Mouse (Mus musculus): ENCODE measurements around the gene Trpc4. TPM values are rescaled to one million over a fixed set of nuclear protein-coding genes. Genes with fewer than 3 reads are reported as not detected.

Gene Trpc4
- polyA plus RNA-seq, 1 experiment, result not detected

DNA sequence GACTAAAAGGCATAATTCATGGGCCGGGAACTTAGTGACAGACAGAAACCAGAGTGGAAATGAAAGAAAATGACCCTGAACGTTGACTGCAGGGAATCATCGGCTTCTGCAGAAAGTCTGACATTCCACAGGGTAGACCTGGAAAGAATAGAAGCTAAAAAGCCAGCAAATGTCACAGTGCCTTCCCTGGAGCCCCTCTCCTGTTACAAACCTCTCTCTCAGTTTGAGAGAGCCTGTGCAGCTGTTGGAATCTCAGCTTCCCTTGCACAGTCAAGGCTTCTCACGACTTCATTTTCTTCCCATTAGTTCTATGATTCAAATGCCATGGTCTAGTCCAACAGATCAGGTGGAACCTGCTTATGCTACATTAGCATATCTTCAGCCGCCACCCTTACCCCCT is 154.8 kb downstream of the Trpc4 start:
- H3K27me3 ChIP-seq (ENCODE audit: control insufficient read depth, insufficient read depth, insufficient read length), result peaks cover 2% of the 10 kb centered on the region
- H3K4me2 ChIP-seq (ENCODE audit: low read depth), result no peak overlapping the region
- H3ac ChIP-seq (ENCODE audit: control insufficient read depth, insufficient read length), result no peak overlapping the region
- H3K4me3 ChIP-seq, result no peak overlapping the region
- H3K36me3 ChIP-seq (ENCODE audit: control insufficient read depth, insufficient read depth), result no peaks in the 10 kb centered on the region
- TF ChIP-seq E2F4 (IDR thresholded peaks at IDR 0.05; ENCODE audit: insufficient read depth) (no peak), REST (IDR thresholded peaks at IDR 0.05; ENCODE audit: insufficient read depth, insufficient read length) (no peak), POLR2AphosphoS2 (IDR thresholded peaks at IDR 0.05; ENCODE audit: insufficient read length, low read depth) (no peak), TCF3 (IDR thresholded peaks at IDR 0.05; ENCODE audit: insufficient read length, low read depth) (no peak), SRF (IDR thresholded peaks at IDR 0.05; ENCODE audit: control insufficient read depth, insufficient read length, low read depth) (no peak), POLR2A (IDR thresholded peaks at IDR 0.05; ENCODE audit: insufficient read length, low read depth) (no peak), TCF12 (IDR thresholded peaks at IDR 0.05; ENCODE audit: insufficient read depth, poor library complexity, severe bottlenecking) (no peak), MYOD1 (IDR thresholded peaks at IDR 0.05; ENCODE audit: control insufficient read depth in 1 of 3, insufficient read length in 2 of 3, low read depth in 2 of 3) (no peak), USF1 (IDR thresholded peaks at IDR 0.05; ENCODE audit: low read depth) (no peak), MYOG (IDR thresholded peaks at IDR 0.05; ENCODE audit: control insufficient read depth in 1 of 3, insufficient read depth in 1 of 3, insufficient read length in 2 of 3, low read depth in 2 of 3) (no peak), MAX (IDR thresholded peaks at IDR 0.05; ENCODE audit: low read depth) (no peak), CEBPB (IDR thresholded peaks at IDR 0.05; ENCODE audit: insufficient read depth, poor library complexity, severe bottlenecking) (no peak)
- H3K79me2 ChIP-seq (ENCODE audit: control insufficient read depth, insufficient read depth), result no peaks in the 10 kb centered on the region

DNA sequence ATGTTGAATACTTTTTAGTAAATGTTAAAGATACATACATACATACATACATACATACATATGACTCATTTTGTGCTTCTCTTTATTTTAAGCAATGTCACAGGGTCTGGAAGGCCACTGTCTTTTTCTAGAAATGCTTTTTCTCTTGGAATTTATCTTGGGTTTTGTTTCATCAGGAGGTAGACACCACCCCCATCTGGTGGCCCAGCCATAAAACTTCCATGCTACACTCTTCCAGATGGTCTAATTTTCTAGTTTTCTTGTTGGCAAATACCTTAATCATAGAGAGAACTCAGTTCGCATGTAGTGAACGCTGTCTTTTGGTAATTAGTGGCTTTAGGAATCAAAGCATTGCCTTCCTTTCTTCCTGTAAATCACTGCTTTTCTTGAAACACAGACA is 158.2 kb downstream of the Trpc4 start:
- Histone ChIP-seq H3K36me3 (ENCODE audit: control insufficient read depth, insufficient read depth) (no peaks in the 10 kb centered on the region), H3K4me2 (ENCODE audit: low read depth) (no peak overlapping the region), H3ac (ENCODE audit: control insufficient read depth, insufficient read length) (no peak overlapping the region), H3K4me3 (no peak overlapping the region), H3K27me3 (ENCODE audit: control insufficient read depth, insufficient read depth, insufficient read length) (peaks cover 17% of the 10 kb centered on the region), H3K79me2 (ENCODE audit: control insufficient read depth, insufficient read depth) (no peaks in the 10 kb centered on the region)
- TF ChIP-seq USF1 (IDR thresholded peaks at IDR 0.05; ENCODE audit: low read depth), result no peak
- no peak for TF ChIP-seq CEBPB (IDR thresholded peaks at IDR 0.05; ENCODE audit: insufficient read depth, poor library complexity, severe bottlenecking)
- no peak for TF ChIP-seq POLR2AphosphoS2 (IDR thresholded peaks at IDR 0.05; ENCODE audit: insufficient read length, low read depth)
- no peak for TF ChIP-seq SRF (IDR thresholded peaks at IDR 0.05; ENCODE audit: control insufficient read depth, insufficient read length, low read depth)
- no peak for TF ChIP-seq POLR2A (IDR thresholded peaks at IDR 0.05; ENCODE audit: insufficient read length, low read depth)

DNA sequence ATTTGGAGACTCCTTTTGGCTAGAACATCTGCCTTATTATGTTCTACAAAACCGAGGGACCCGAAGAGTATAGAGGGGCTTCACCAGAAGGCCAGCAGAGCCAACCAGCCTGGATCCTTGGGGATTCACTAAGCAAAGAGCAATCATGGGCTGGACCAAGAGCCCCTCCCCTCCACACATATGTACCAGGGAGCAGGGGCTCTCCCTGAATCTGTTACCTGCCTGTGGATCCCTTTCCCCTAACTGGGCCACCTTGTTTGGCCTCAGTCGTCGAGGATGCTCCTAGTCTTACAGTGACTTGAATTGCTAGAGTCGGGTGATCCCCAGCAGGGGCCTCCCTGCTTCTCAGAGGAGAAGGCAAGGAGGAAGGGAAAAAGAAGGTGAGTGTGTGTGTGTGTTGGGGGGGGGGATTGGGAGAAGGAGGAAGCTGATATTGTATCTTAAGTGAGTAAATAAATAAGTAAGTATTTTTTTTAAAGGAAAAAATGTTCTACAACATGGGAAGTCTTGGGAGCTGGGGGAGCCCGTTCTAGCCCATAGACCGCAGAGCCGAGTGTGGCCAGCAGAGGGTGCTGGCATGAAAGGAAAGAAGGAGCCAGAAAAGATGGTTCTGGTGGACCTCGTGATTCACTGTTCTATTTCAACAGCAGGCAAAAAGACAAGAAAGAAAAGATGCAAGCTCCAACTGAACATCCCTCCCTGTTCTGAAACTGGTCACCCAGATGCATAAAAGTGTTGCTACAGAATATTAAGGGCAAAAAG is 197.2 kb downstream of the Trpc4 start:
- no peaks in the 10 kb centered on the region for H3K79me2 ChIP-seq (ENCODE audit: control insufficient read depth, insufficient read depth)

DNA sequence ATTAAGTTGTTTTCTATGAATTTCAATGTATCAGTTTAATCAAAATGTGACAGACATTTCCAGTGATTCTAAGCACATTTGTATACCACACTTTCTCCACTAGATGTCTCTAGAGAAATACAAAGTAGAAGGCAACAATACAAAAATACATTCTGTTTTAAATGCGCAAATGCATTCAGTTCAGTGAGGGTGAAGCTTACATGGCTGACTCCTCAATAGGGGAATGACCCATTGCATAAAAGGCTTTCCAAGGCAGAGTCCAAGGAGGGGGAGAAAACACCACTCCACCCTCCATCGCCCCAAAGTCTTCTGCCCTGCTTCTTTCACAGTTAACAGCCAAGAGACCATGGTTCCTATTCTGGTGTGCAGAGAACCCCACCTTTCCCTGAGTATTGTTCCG is 201.7 kb downstream of the Trpc4 start:
- TF ChIP-seq POLR2A (IDR thresholded peaks at IDR 0.05; ENCODE audit: insufficient read length, low read depth) (no peak), MAX (IDR thresholded peaks at IDR 0.05; ENCODE audit: low read depth) (no peak), TCF12 (IDR thresholded peaks at IDR 0.05; ENCODE audit: insufficient read depth, poor library complexity, severe bottlenecking) (no peak), MYOG (IDR thresholded peaks at IDR 0.05; ENCODE audit: control insufficient read depth in 1 of 3, insufficient read depth in 1 of 3, insufficient read length in 2 of 3, low read depth in 2 of 3) (no peak), MYOD1 (IDR thresholded peaks at IDR 0.05; ENCODE audit: control insufficient read depth in 1 of 3, insufficient read length in 2 of 3, low read depth in 2 of 3) (no peak), REST (IDR thresholded peaks at IDR 0.05; ENCODE audit: insufficient read depth, insufficient read length) (no peak), TCF3 (IDR thresholded peaks at IDR 0.05; ENCODE audit: insufficient read length, low read depth) (no peak), POLR2AphosphoS2 (IDR thresholded peaks at IDR 0.05; ENCODE audit: insufficient read length, low read depth) (no peak), USF1 (IDR thresholded peaks at IDR 0.05; ENCODE audit: low read depth) (no peak), E2F4 (IDR thresholded peaks at IDR 0.05; ENCODE audit: insufficient read depth) (no peak), SRF (IDR thresholded peaks at IDR 0.05; ENCODE audit: control insufficient read depth, insufficient read length, low read depth) (no peak), CEBPB (IDR thresholded peaks at IDR 0.05; ENCODE audit: insufficient read depth, poor library complexity, severe bottlenecking) (no peak)
- H3K79me2 ChIP-seq (ENCODE audit: control insufficient read depth, insufficient read depth), result no peaks in the 10 kb centered on the region

More for the DNA sequence above, 197.2 kb downstream of the Trpc4 start:
- H3K4me2 ChIP-seq (ENCODE audit: low read depth), result no peak overlapping the region
- no peak overlapping the region for H3ac ChIP-seq (ENCODE audit: control insufficient read depth, insufficient read length)
- no peaks in the 10 kb centered on the region for H3K36me3 ChIP-seq (ENCODE audit: control insufficient read depth, insufficient read depth)
- no peaks in the 10 kb centered on the region for H3K27me3 ChIP-seq (ENCODE audit: control insufficient read depth, insufficient read depth, insufficient read length)
- H3K4me3 ChIP-seq, result no peak overlapping the region
- no peak for TF ChIP-seq E2F4 (IDR thresholded peaks at IDR 0.05; ENCODE audit: insufficient read depth)
- TF ChIP-seq USF1 (IDR thresholded peaks at IDR 0.05; ENCODE audit: low read depth), result no peak
- no peak for TF ChIP-seq POLR2A (IDR thresholded peaks at IDR 0.05; ENCODE audit: insufficient read length, low read depth)
- no peak for TF ChIP-seq CEBPB (IDR thresholded peaks at IDR 0.05; ENCODE audit: insufficient read depth, poor library complexity, severe bottlenecking)
- no peak for TF ChIP-seq MYOD1 (IDR thresholded peaks at IDR 0.05; ENCODE audit: control insufficient read depth in 1 of 3, insufficient read length in 2 of 3, low read depth in 2 of 3)
- TF ChIP-seq MYOG (IDR thresholded peaks at IDR 0.05; ENCODE audit: control insufficient read depth in 1 of 3, insufficient read depth in 1 of 3, insufficient read length in 2 of 3, low read depth in 2 of 3), result no peak

More for the DNA sequence above, 201.7 kb downstream of the Trpc4 start:
- H3ac ChIP-seq (ENCODE audit: control insufficient read depth, insufficient read length), result no peak overlapping the region
- H3K36me3 ChIP-seq (ENCODE audit: control insufficient read depth, insufficient read depth), result no peaks in the 10 kb centered on the region
- no peaks in the 10 kb centered on the region for H3K27me3 ChIP-seq (ENCODE audit: control insufficient read depth, insufficient read depth, insufficient read length)
- H3K4me2 ChIP-seq (ENCODE audit: low read depth), result peak overlapping the region; percentile 87
- H3K4me3 ChIP-seq, result no peak overlapping the region

All from myocyte (in vitro differentiated cells).